Mouse (Mus musculus) ovary, adult 10 weeks (tissue): Measurements from ENCODE around the gene Olfr432. TPM values are rescaled to one million over a fixed set of nuclear protein-coding genes. Genes with fewer than 3 reads are reported as not detected.

Source experiments
- polyA plus RNA-seq: library from polyadenylated mRNA; stranded (reverse); fragments of 350-450 nt; fragmentation: Illumina TruSeq; extraction: RNeasy Lipid Tissue Mini Kit (QIAGEN cat#74804); gene quantifications from one replicate; pipeline ENCODE4 v1.2.3, GENCODE M21; 2014

Gene Olfr432
- not detected for polyA plus RNA-seq

GRCm38 (mm10) chr1:174048893-174049292, at the start of gene Olfr432:
Gene Olfr432 (plus strand): TSS chr1:174049205.

GRCm38 (mm10) chr1:174031698-174032097, 17.3 kb upstream of the Olfr432 start, which contains the start of gene Ifi205:
Gene Ifi205 (minus strand): TSS chr1:174031810.

GRCm38 (mm10) chr1:174040523-174041177, 8.4 kb upstream of the Olfr432 start, which contains the start of gene Olfr433:
Gene Olfr433 (plus strand): TSS chr1:174040705.

GRCm38 (mm10) chr1:174066305-174066704, 17.3 kb downstream of the Olfr432 start, which contains the start of gene Olfr430:
Gene Olfr430 (plus strand): TSS chr1:174066605.

GRCm38 (mm10) chr1:174084031-174084430, 35.0 kb downstream of the Olfr432 start, which contains the start of gene Olfr429:
Gene Olfr429 (plus strand): TSS chr1:174084331.

GRCm38 (mm10) chr1:174096591-174096990, 47.6 kb downstream of the Olfr432 start, which contains the start of gene Olfr427:
Gene Olfr427 (plus strand): TSS chr1:174096891.

Other genes starting within 250 kb of the Olfr432 start
- gene Ifi211, start 136.2 kb upstream of the Olfr432 start, polyA plus RNA-seq: 24.1 TPM
- gene Mndal, start 106.7 kb upstream of the Olfr432 start, polyA plus RNA-seq: 97.3 TPM
- gene Ifi203, start 106.5 kb upstream of the Olfr432 start, polyA plus RNA-seq: 87.5 TPM
- 2.2 TPM for gene Ifi202b, start 66.5 kb upstream of the Olfr432 start, polyA plus RNA-seq
- gene Ifi205, start 17.4 kb upstream of the Olfr432 start, polyA plus RNA-seq: 43.6 TPM
- gene Olfr433, start 8.5 kb upstream of the Olfr432 start, polyA plus RNA-seq: not detected
- gene Olfr430, start 17.4 kb downstream of the Olfr432 start, polyA plus RNA-seq: not detected
- not detected for gene Olfr429, start 35.1 kb downstream of the Olfr432 start, polyA plus RNA-seq
- not detected for gene Olfr427, start 47.7 kb downstream of the Olfr432 start, polyA plus RNA-seq
- not detected for gene Olfr231, start 72.0 kb downstream of the Olfr432 start, polyA plus RNA-seq
- gene Olfr424, start 82.3 kb downstream of the Olfr432 start, polyA plus RNA-seq: not detected
- gene Olfr420, start 106.4 kb downstream of the Olfr432 start, polyA plus RNA-seq: not detected
- gene Spta1, start 123.6 kb downstream of the Olfr432 start, polyA plus RNA-seq: not detected
- not detected for gene Olfr419, start 202.9 kb downstream of the Olfr432 start, polyA plus RNA-seq